Mouse (Mus musculus) lung, postnatal 0 days (tissue): ENCODE data around the gene Slc12a8. TPM values are rescaled to one million over a fixed set of nuclear protein-coding genes. Genes with fewer than 3 reads are reported as not detected.

Experiments used
- ATAC-seq: fragments of 200-750 bp; cut with Nextera tagmentation; 2 replicates; pipeline ENCODE4 v1.8.0; 2017; ENCODE audit warnings: moderate library complexity
- DNase-seq: peaks from one replicate; pipeline ENCODE4 v3.0.0-alpha.2; 2016; ENCODE audit warnings: low spot score
- H3K27ac ChIP-seq: fragments of 300-500 bp; sonication (generic); 2 replicates; pipeline ENCODE4 v1.5.1; 2014; ENCODE audit warnings: antibody characterized with exemption, mild to moderate bottlenecking, low read length, mixed read lengths
- H3K27me3 ChIP-seq: fragments of 300-500 bp; sonication (generic); replicated peaks from 2 replicates; pipeline ENCODE4 v1.6.1; 2014; ENCODE audit warnings: low read length, mixed read lengths; ENCODE audit not compliant: insufficient read depth
- H3K36me3 ChIP-seq: fragments of 300-500 bp; sonication (generic); 2 replicates; pipeline ENCODE4 v1.6.1; 2014; ENCODE audit warnings: low read length, mixed read lengths; ENCODE audit not compliant: insufficient read depth
- H3K4me1 ChIP-seq: fragments of 300-500 bp; sonication (generic); 2 replicates; pipeline ENCODE4 v1.6.1; 2014; ENCODE audit warnings: antibody characterized with exemption, low read depth, low read length, mixed read lengths; ENCODE audit not compliant: insufficient read depth
- H3K4me2 ChIP-seq: fragments of 300-500 bp; sonication (generic); replicated peaks from 2 replicates; pipeline ENCODE4 v1.6.1; 2014; ENCODE audit warnings: low read depth, mild to moderate bottlenecking, low read length, moderate library complexity, mixed read lengths
- H3K4me3 ChIP-seq: fragments of 300-500 bp; sonication (generic); 2 replicates; pipeline ENCODE4 v1.5.1; 2014; ENCODE audit warnings: low read depth, low read length
- H3K9ac ChIP-seq: fragments of 300-500 bp; sonication (generic); replicated peaks from 2 replicates; pipeline ENCODE4 v1.6.1; 2014; ENCODE audit warnings: low read depth, mild to moderate bottlenecking
- H3K9me3 ChIP-seq: fragments of 300-500 bp; sonication (generic); 2 replicates; pipeline ENCODE4 v1.6.1; 2016; ENCODE audit warnings: low read length, mixed read lengths
- CTCF ChIP-seq: IDR thresholded peaks from 2 replicates; pipeline ENCODE4 v1.5.1; 2016; ENCODE audit warnings: antibody characterized with exemption, mild to moderate bottlenecking
- EP300 ChIP-seq: IDR thresholded peaks from 2 replicates; pipeline ENCODE4 v1.6.1; 2016; ENCODE audit warnings: antibody characterized with exemption, mild to moderate bottlenecking, control low read depth
- WGBS: fragments of 180-500 bp; shearing (Covaris S2); extraction: QIAGEN DNeasy Blood & Tissue Kit; methylation state at CpG from one replicate; pipeline ENCODE4 v1.1.7; 2014; 5-methylcytosine and 5-hydroxymethylcytosine counted together
- polyA plus RNA-seq: library from polyadenylated mRNA; unstranded; fragments of >200 nt; fragmentation: Nextera tagmentation; extraction: Ambion mirVana; gene quantifications from 2 replicates; pipeline ENCODE4 v1.2.1, GENCODE M21; 2015

Gene Slc12a8
- polyA plus RNA-seq, 1 experiment from 2014 or later, result 0.79 TPM

- Histone ChIP-seq H3K27ac (no peak overlapping the region), H3K4me1 (no peaks in the 10 kb centered on the region), H3K36me3 (no peaks in the 10 kb centered on the region), H3K9ac (no peak overlapping the region), H3K27me3 (no peaks in the 10 kb centered on the region), H3K4me3 (no peak overlapping the region), H3K9me3 (no peaks in the 10 kb centered on the region), H3K4me2 (no peak overlapping the region)
- 73% methylated on average over 8 of the region's 8 CpGs for WGBS
- TF ChIP-seq CTCF (no peak), EP300 (no peak)
- ATAC-seq (no peak), DNase-seq (no peak)
Measured at GRCm38 (mm10) chr16:33531184-33531583, 14.1 kb downstream of the Slc12a8 start.

GRCm38 (mm10) chr16:33536456-33536855 lies 19.3 kb downstream of the Slc12a8 start:
- no peaks in the 10 kb centered on the region for H3K9me3 ChIP-seq
- ATAC-seq (no peak), DNase-seq (no peak)
- H3K27me3 ChIP-seq, result no peaks in the 10 kb centered on the region
- TF ChIP-seq CTCF (no peak), EP300 (no peak)
- no peak overlapping the region for H3K4me2 ChIP-seq
- WGBS, result 78% methylated on average over 8 of the region's 8 CpGs
- H3K36me3 ChIP-seq, result no peaks in the 10 kb centered on the region
- no peak overlapping the region for H3K4me3 ChIP-seq
- H3K9ac ChIP-seq, result no peak overlapping the region
- H3K4me1 ChIP-seq, result no peaks in the 10 kb centered on the region
- H3K27ac ChIP-seq, result no peak overlapping the region

GRCm38 (mm10) chr16:33537499-33538225 lies 20.5 kb downstream of the Slc12a8 start:
- Histone ChIP-seq H3K9ac (no peak overlapping the region), H3K27me3 (no peaks in the 10 kb centered on the region), H3K9me3 (no peaks in the 10 kb centered on the region), H3K4me2 (no peak overlapping the region), H3K36me3 (no peaks in the 10 kb centered on the region), H3K27ac (no peak overlapping the region), H3K4me1 (no peaks in the 10 kb centered on the region), H3K4me3 (no peak overlapping the region)
- WGBS, result 68% methylated on average over 21 of the region's 21 CpGs
- TF ChIP-seq CTCF, result no peak
- TF ChIP-seq EP300, result no peak
- no peak for DNase-seq
- ATAC-seq, result no peak

- Histone ChIP-seq H3K4me3 (no peak overlapping the region), H3K27ac (no peak overlapping the region), H3K9ac (no peak overlapping the region), H3K36me3 (no peaks in the 10 kb centered on the region), H3K4me1 (no peaks in the 10 kb centered on the region), H3K4me2 (no peak overlapping the region), H3K27me3 (no peaks in the 10 kb centered on the region), H3K9me3 (no peaks in the 10 kb centered on the region)
- ATAC-seq, result no peak
- no peak for DNase-seq
- TF ChIP-seq CTCF, result no peak
- TF ChIP-seq EP300, result no peak
- WGBS, result 91% methylated on average over 2 of the region's 2 CpGs
Measured at GRCm38 (mm10) chr16:33544346-33544745, 27.2 kb downstream of the Slc12a8 start.

- H3K27ac ChIP-seq, result no peak overlapping the region
- H3K4me1 ChIP-seq, result no peaks in the 10 kb centered on the region
- no peak overlapping the region for H3K4me3 ChIP-seq
- TF ChIP-seq EP300 (no peak), CTCF (no peak)
- no peak overlapping the region for H3K4me2 ChIP-seq
- H3K36me3 ChIP-seq, result no peaks in the 10 kb centered on the region
- 78% methylated on average over 4 of the region's 4 CpGs for WGBS
- H3K27me3 ChIP-seq, result no peaks in the 10 kb centered on the region
- no peak overlapping the region for H3K9ac ChIP-seq
- no peaks in the 10 kb centered on the region for H3K9me3 ChIP-seq
- no peak for DNase-seq
- no peak for ATAC-seq
Measured at GRCm38 (mm10) chr16:33545530-33545929, 28.4 kb downstream of the Slc12a8 start.

- Histone ChIP-seq H3K9me3 (no peaks in the 10 kb centered on the region), H3K4me3 (no peak overlapping the region), H3K4me2 (no peak overlapping the region), H3K36me3 (no peaks in the 10 kb centered on the region), H3K27me3 (no peaks in the 10 kb centered on the region), H3K27ac (no peak overlapping the region), H3K4me1 (no peaks in the 10 kb centered on the region), H3K9ac (no peak overlapping the region)
- DNase-seq (no peak), ATAC-seq (no peak)
- no peak for TF ChIP-seq CTCF
- TF ChIP-seq EP300, result no peak
- whole genome bisulfite sequencing, result 70% methylated on average over 9 of the region's 9 CpGs
Measured at GRCm38 (mm10) chr16:33553689-33554342, 36.7 kb downstream of the Slc12a8 start.
